Mouse (Mus musculus) spleen, postnatal 36 days (tissue): Measurements from ENCODE around the gene Clnk.
A peak's percentile ranks its signal among the peaks of the same experiment; 100 is the strongest.
"Not testable (repeated sequence)": the region's sequence is repeated elsewhere in the genome, so short reads cannot be mapped to it uniquely, and the experiment has no call there.

ENCODE experiments used
- DNase-seq, 2 experiments: peaks; one replicate each; pipeline ENCODE4 v3.0.0; 2022; ENCODE audit warnings: low spot score in 2 of 2, mixed read lengths in 1 of 2

Clnk gene

GRCm38 (mm10) chr5:38876622-38877021, at the start of gene Clnk:
TSS of gene Clnk (minus strand) at chr5:38876812.
- DNase-seq, result no peak

- no peak for DNase-seq
These were observed 28.7 kb upstream of the Clnk start for GRCm38 (mm10) chr5:38905271-38905670.

GRCm38 (mm10) chr5:38904528-38905044, 28.0 kb upstream of the Clnk start:
- DNase-seq, result no peak

DNA sequence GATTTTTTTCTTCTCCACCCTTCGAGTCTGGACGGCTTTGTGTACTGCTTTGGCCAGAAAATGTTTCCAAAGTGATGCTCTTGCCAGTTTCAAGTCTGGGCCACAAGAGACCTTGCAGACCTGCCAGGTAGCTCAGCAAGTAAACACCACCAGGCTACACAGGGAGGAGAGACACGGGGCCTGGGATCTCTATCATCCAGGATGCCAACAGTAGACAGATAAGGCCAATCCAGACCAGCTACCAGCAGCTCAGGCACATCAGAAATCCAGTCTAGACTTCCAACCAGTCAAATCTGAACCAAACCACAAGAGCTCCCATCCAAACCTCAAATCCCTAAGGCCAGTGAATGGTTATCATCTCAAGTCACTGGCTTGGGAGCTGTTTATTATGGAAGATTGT, 26.3 kb upstream of the Clnk start:
- DNase-seq, result no peak

DNA sequence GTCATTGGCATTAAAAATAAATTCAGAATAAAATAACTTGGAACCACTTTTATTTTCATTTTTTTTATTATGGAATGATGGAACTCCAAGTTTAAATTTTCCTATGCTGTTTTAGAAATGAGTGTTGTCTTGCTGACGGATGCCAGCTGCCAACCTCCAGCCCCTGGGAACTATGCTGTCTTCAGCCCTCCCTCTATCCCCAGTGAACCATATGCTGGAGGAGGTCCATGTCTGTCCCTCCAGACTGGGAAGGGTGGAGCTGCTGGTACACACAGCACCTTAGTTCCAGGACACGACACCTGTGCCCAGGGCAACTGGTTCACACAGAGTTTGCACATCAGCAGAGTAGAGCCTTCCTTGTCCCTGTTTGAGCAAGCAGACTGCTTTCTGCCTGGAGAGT, 22.4 kb upstream of the Clnk start:
- no peak for DNase-seq

- no peak for DNase-seq
These were observed 12.0 kb upstream of the Clnk start for GRCm38 (mm10) chr5:38888646-38889045.

DNA sequence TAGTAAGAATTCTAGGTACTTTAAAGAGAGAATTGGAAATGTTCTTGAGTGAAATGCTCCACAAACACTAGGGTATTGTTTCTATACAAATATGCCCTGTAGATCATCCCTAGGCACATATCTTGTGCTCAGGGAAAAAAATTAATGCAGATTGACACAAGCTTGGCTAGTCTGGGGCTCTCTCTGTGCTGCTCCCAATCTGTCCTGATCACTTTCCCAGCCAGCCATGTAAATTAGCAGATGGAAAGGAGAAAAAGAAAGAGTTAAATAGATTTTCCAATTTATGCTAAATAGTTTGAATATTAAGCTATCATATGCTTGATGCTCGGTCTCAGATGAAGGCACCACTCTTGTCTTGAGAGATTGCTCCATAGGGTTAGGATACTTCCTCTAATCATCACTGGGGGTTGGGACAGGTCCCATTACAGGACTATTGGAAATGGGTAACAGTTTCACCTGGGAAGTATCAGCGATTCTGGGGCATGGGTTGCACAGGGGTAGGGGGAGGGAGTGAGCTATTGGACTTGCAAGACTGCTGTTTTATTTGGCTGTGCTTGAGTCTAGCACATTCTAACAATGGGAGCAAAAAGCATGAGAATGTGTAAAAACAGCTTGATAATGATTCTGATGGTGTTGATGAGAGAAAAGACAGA, 10.1 kb upstream of the Clnk start:
- no peak for DNase-seq

GRCm38 (mm10) chr5:38882635-38883034, 6.0 kb upstream of the Clnk start:
- DNase-seq, result not testable (repeated sequence)

DNA sequence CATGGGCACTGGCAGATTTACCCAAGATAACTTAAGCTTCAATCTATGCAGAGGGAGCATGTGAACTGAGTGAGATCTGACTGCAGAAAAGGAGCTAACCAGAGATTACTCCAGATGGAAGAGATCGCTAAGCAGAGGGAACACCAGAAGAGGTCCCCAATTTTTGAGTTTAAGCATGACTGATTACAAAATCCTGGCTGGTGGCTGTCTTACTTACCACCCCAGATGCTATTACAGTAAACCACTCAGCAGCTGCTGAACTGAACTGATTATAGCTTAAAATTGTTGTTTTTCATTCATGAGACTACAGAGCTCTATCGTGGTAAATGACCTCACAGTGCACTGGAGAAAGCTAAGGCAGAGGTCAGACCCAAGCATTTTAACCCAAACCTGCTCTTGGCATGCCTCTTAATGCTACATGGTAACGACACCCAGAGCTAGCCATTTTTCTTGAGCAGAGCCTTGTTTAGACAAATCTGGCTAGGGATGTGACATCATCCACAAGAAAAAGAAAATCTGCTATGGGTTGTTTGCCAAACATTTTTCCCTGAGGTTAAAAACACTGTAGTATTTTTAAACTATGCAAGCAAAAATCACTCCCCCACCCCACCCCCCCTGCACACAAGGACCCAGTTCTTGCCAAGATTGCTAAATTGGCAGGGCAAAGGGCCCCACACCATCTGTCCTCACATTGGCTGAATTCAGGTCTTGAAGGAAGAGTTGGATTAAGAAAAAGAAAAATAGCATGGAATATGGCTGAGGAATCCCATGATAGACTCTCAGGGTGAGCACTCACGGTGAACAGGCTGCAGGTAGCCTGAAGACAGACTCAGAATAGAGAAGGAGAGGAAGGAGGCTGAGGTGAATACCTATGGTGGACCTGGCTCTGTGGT, 5.4 kb upstream of the Clnk start:
- DNase-seq, result no peak

DNA sequence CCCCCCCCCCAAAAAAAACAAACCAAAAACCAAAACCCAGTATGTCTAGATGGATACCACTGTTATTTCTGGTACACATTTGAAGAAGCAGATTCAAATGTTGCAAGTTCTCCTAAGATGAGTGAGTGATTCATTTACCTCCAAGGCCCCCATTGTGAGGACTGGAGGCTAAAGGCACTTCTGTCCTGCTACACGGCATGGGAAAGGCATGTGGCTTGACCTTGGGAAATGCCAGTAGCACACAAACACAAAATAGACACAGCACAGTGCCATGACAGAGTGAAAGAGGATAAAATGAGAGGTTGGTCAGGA, 4.8 kb upstream of the Clnk start:
- no peak for DNase-seq

- no peak for DNase-seq
These were observed 3.5 kb upstream of the Clnk start for GRCm38 (mm10) chr5:38879989-38880706.

GRCm38 (mm10) chr5:38875403-38875802, 1.2 kb downstream of the Clnk start:
- no peak for DNase-seq

GRCm38 (mm10) chr5:38874931-38875330, 1.7 kb downstream of the Clnk start:
- DNase-seq, result no peak

DNA sequence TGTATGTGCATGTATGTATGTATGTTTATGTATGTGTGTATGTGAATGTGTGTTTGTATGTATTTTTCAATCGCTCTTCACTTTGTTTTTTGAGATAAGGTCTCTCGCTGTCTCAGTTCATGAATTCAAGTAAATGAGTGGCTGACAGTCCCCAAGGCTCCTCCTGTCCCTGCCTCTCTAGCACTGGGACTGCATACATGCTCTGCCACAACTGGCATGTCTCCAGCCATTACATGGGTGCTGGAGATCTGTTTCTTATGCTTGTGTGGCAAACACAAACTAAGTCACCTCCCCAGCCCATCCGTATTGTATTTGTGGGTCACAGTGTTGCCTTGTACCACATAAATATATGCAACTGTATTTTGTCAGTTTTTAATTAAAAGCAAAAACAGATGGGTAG, 3.7 kb downstream of the Clnk start:
- no peak for DNase-seq

DNA sequence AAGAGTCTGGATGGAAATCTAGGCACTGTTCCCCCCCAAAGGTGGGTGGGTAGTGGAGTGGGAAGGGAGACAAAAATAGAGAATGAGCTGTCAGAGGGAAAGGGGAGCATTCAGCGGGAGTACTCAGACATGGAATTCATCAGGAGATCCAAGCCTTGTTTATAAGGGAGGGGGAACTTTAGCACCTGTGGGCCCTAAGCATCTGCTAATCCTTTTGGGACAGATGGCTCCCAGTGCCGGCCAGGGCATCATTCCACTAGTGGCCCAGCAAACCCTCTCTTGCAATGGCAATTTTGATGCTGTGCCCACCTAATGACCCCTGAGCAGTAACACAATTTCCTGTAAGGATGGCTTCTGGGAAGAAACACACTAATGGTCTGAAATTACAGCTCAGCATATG, 5.0 kb downstream of the Clnk start:
- DNase-seq, result no peak

- DNase-seq, result no peak
These were observed 6.1 kb downstream of the Clnk start for GRCm38 (mm10) chr5:38870485-38870884.

- no peak for DNase-seq
These were observed 6.6 kb downstream of the Clnk start for GRCm38 (mm10) chr5:38869976-38870375.

GRCm38 (mm10) chr5:38864624-38865023, 12.0 kb downstream of the Clnk start:
- DNase-seq, result peak in 1 of 2 experiments; percentile 4

DNA sequence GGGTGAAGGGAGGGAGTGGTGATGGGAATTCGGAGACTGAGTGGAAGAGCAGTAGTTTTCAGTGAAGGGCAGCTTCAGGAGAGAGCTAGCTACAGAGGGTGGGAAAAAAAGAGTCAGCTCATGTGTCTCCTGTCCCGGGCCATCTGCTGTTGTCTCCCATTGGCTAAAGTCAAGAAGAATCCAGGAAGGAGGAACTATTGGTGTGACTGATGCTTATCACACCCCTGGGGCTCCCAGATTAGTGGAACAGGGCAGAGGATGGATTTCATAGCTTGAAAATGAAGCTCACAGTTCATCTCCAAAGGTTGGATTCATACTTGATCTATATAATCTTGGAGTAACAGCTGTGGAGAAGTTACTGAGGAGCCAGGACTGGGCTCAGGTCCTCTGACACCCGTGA, 13.6 kb downstream of the Clnk start:
- no peak for DNase-seq

DNA sequence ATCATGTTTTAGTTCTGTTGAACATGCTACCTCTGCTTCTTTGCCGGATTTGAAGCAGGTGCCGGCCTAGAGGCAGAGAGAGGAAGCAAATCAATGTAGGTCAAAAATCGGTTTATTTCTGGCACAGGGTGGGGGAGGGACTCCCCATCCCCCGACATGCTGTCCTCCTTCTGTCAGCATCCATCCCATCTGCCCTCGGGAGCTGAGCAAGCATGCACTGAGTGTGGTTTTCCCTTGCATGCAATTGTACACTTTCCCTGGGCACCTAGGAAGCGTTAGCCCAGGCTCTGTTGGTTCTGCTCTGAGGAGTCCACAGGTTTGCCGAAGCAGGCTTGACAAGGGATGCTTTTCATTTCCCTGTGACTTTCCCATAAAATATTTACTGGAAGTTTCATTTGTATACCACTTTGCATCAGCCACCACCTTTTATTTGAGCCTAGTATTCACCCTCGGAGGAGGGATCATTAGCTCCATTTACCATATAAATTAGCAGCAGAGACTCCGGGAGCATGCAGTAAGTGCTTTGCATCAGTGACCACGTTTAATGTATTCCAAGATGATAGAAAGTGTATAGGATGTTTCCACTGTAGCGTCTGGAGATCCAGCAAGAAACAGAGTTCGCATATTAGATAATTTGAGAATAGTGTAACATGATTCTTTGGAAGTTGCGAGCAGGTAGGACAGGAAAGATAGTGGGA, 14.2 kb downstream of the Clnk start:
- no peak for DNase-seq

DNA sequence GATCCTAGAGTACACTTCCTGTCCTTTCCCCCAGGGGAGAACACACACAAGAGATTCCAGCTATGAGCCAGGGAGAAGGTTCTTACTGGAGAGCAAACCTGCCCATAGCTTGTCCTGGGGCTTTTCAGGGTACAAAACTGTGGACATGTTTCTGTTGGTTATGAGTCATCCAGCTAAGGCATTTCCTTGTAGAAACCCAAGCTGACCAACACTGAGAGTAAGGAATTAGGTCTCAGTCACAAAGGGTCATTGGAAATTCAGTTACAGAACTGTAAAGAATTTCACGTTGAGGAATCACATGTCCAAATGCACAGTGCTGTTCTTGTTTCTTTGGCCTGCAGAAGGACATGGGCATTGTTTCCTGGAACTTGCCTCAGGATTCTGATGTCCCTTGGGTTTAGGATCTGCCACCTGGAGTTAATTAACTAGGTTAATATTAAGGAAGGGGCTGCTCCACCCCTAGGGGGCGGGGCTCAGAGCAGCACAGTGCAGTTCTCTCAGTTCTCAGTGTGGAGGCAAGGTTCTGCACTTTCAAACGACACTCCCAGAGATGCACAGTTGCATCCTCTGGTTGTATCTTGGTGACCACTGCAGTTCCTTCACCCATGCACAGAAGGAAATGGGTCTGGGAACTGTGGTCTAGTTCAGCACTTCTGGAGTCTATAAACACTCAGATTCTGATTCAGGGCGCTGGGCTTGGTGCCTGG, 18.4 kb downstream of the Clnk start:
- DNase-seq, result no peak
